Mouse (Mus musculus) megakaryocyte progenitor cell, adult 5-6 weeks (primary cell): ENCODE measurements around the gene Ccdc58. TPM values are rescaled to one million over a fixed set of nuclear protein-coding genes. Genes with fewer than 3 reads are reported as not detected.
"Not testable (repeated sequence)": the region's sequence is repeated elsewhere in the genome, so short reads cannot be mapped to it uniquely, and the experiment has no call there.

Source experiments
- ATAC-seq: replicated peaks from 2 replicates; pipeline ENCODE4 v1.8.0; 2016; ENCODE audit warnings: mild to moderate bottlenecking, moderate TSS enrichment, inconsistent platforms; ENCODE audit not compliant: poor library complexity
- total RNA-seq, 2 experiments: library from RNA; stranded (forward) in 1 of 2; stranded (reverse) in 1 of 2; fragments of 157-497, 149-512 nt in 1 of 2; fragments of 200-1000 nt in 1 of 2; gene quantifications; 2 replicates each; pipeline versions ENCODE4 v1.2.3 to v1.2.4; 2015 to 2017

Ccdc58 gene
- total RNA-seq, 2 experiments from 2014 or later: 57.8 to 90.8 TPM

- peak; percentile 13; the same call in 1 of the 2 replicates for ATAC-seq
Observed at GRCm38 (mm10) chr16:36072410-36073011, 1.0 kb downstream of the Ccdc58 start.

GRCm38 (mm10) chr16:36074772-36075171 is 3.3 kb downstream of the Ccdc58 start:
- ATAC-seq: no peak

- ATAC-seq: no peak
Observed at GRCm38 (mm10) chr16:36079916-36080315, 8.4 kb downstream of the Ccdc58 start.

- no peak for ATAC-seq
Observed at GRCm38 (mm10) chr16:36087846-36088245, 16.4 kb downstream of the Ccdc58 start.

GRCm38 (mm10) chr16:36089065-36089464 is 17.6 kb downstream of the Ccdc58 start:
- no peak for ATAC-seq

GRCm38 (mm10) chr16:36089850-36090616 is 18.5 kb downstream of the Ccdc58 start:
- no peak for ATAC-seq

GRCm38 (mm10) chr16:36090785-36091509 is 19.5 kb downstream of the Ccdc58 start:
- ATAC-seq: no peak

- ATAC-seq: no peak
Observed at GRCm38 (mm10) chr16:36094079-36094478, 22.6 kb downstream of the Ccdc58 start.

GRCm38 (mm10) chr16:36097813-36098499 is 26.5 kb downstream of the Ccdc58 start:
- ATAC-seq: not testable (repeated sequence)

GRCm38 (mm10) chr16:36101526-36101925 is 30.0 kb downstream of the Ccdc58 start:
- ATAC-seq: no peak

- no peak for ATAC-seq
Observed at GRCm38 (mm10) chr16:36102211-36102610, 30.7 kb downstream of the Ccdc58 start.

GRCm38 (mm10) chr16:36111486-36111885 is 40.0 kb downstream of the Ccdc58 start:
- ATAC-seq: not testable (repeated sequence)

GRCm38 (mm10) chr16:36115751-36116150 is 44.3 kb downstream of the Ccdc58 start:
- ATAC-seq: not testable (repeated sequence)

GRCm38 (mm10) chr16:36128092-36128491 is 56.6 kb downstream of the Ccdc58 start:
- ATAC-seq: no peak

- ATAC-seq: no peak
Observed at GRCm38 (mm10) chr16:36131141-36131540, 59.7 kb downstream of the Ccdc58 start, which contains the start of gene Csta1. Csta1 (minus strand) TSS chr16:36131241.

- no peak for ATAC-seq
Observed at GRCm38 (mm10) chr16:36138201-36138600, 66.7 kb downstream of the Ccdc58 start.

Other genes with a start within 250 kb of the Ccdc58 start
- 8.2 and 10.5 TPM in 2 replicates for gene Parp14, start 200.1 kb upstream of the Ccdc58 start, total RNA-seq (2015)
- 9.4 and 14.5 TPM in 2 replicates for gene Parp14, start 200.1 kb upstream of the Ccdc58 start, total RNA-seq (2017)
- 15.7 and 18.2 TPM in 2 replicates for gene Parp9, start 133.2 kb upstream of the Ccdc58 start, total RNA-seq (2015)
- gene Parp9, start 133.2 kb upstream of the Ccdc58 start, total RNA-seq (2017): 21.7 and 27.3 TPM in 2 replicates
- 21.8 and 27.1 TPM in 2 replicates for gene Dtx3l, start 132.5 kb upstream of the Ccdc58 start, total RNA-seq (2015)
- 38.2 and 40.0 TPM in 2 replicates for gene Dtx3l, start 132.5 kb upstream of the Ccdc58 start, total RNA-seq (2017)
- 48.2 and 52.7 TPM in 2 replicates for gene Kpna1, start 92.9 kb upstream of the Ccdc58 start, total RNA-seq (2015)
- 37.0 and 38.5 TPM in 2 replicates for gene Kpna1, start 92.9 kb upstream of the Ccdc58 start, total RNA-seq (2017)
- 5.8 and 8.6 TPM in 2 replicates for gene Wdr5b, start 30.5 kb upstream of the Ccdc58 start, total RNA-seq (2015)
- 8.5 and 8.6 TPM in 2 replicates for gene Wdr5b, start 30.5 kb upstream of the Ccdc58 start, total RNA-seq (2017)
- 128 and 151 TPM in 2 replicates for gene Fam162a, start 91 bp upstream of the Ccdc58 start, total RNA-seq (2015)
- 91.9 and 120 TPM in 2 replicates for gene Fam162a, start 91 bp upstream of the Ccdc58 start, total RNA-seq (2017)
- gene Csta1, start 59.6 kb downstream of the Ccdc58 start, total RNA-seq (2015): not detected in 2 replicates
- gene Csta1, start 59.6 kb downstream of the Ccdc58 start, total RNA-seq (2017): 0.42 TPM in 1 of 2 replicates, not detected in the other
- gene Stfa2l1, start 85.1 kb downstream of the Ccdc58 start, total RNA-seq (2015): 9.0 and 9.8 TPM in 2 replicates
- gene Stfa2l1, start 85.1 kb downstream of the Ccdc58 start, total RNA-seq (2017): 2.3 TPM in 1 of 2 replicates, not detected in the other
- gene Gm5483, start 112.5 kb downstream of the Ccdc58 start, total RNA-seq (2015): 1.1 and 2.9 TPM in 2 replicates
- 4.8 and 6.0 TPM in 2 replicates for gene Gm5483, start 112.5 kb downstream of the Ccdc58 start, total RNA-seq (2017)
- not detected in 2 replicates for gene Gm5416, start 138.7 kb downstream of the Ccdc58 start, total RNA-seq (2015)
- not detected in 2 replicates for gene Gm5416, start 138.7 kb downstream of the Ccdc58 start, total RNA-seq (2017)
- gene 2010005H15Rik, start 149.8 kb downstream of the Ccdc58 start, total RNA-seq (2015): not detected in 2 replicates
- not detected in 2 replicates for gene 2010005H15Rik, start 149.8 kb downstream of the Ccdc58 start, total RNA-seq (2017)
- 1.1 TPM in 1 of 2 replicates, not detected in the other for gene Stfa1, start 205.3 kb downstream of the Ccdc58 start, total RNA-seq (2015)
- 0.84 TPM in 1 of 2 replicates, not detected in the other for gene Stfa1, start 205.3 kb downstream of the Ccdc58 start, total RNA-seq (2017)